Mouse (Mus musculus) c-Kit-positive CD71-positive TER-119-positive erythroid progenitor cells, embryonic 14.5 days (primary cell): Measurements from ENCODE around the gene Dnajb5.
"Not testable (repeated sequence)": the region's sequence is repeated elsewhere in the genome, so short reads cannot be mapped to it uniquely, and the experiment has no call there.

ENCODE experiments used
- DNase-seq: peaks from one replicate; pipeline ENCODE4 v3.0.0-alpha.2; 2013; ENCODE audit warnings: low spot score

Dnajb5 gene

GRCm38 (mm10) chr4:42972952-42973351 is 23.3 kb downstream of the Dnajb5 start:
- DNase-seq: no peak

- no peak for DNase-seq
Measured at GRCm38 (mm10) chr4:42973868-42974267, 24.3 kb downstream of the Dnajb5 start.

GRCm38 (mm10) chr4:42978062-42978461 is 28.4 kb downstream of the Dnajb5 start:
- DNase-seq: no peak

GRCm38 (mm10) chr4:42980467-42980866 is 30.9 kb downstream of the Dnajb5 start:
- DNase-seq: not testable (repeated sequence)

GRCm38 (mm10) chr4:42988296-42988695 is 38.7 kb downstream of the Dnajb5 start:
- DNase-seq: no peak

- DNase-seq: no peak
Measured at GRCm38 (mm10) chr4:42998022-42998421, 48.4 kb downstream of the Dnajb5 start.

- peak; percentile 73 for DNase-seq
Measured at GRCm38 (mm10) chr4:42999451-43000140, 50.0 kb downstream of the Dnajb5 start.

- DNase-seq: peak; percentile 99
Measured at GRCm38 (mm10) chr4:43000141-43000986, 50.8 kb downstream of the Dnajb5 start, which contains the start of gene Vcp. Gene Vcp (minus strand): TSS chr4:43000507.

GRCm38 (mm10) chr4:43001272-43001671 is 51.7 kb downstream of the Dnajb5 start:
- no peak for DNase-seq

GRCm38 (mm10) chr4:43002756-43003439 is 53.3 kb downstream of the Dnajb5 start:
- DNase-seq: no peak

- no peak for DNase-seq
Measured at GRCm38 (mm10) chr4:43004951-43005350, 55.3 kb downstream of the Dnajb5 start.

- peak; percentile 72 for DNase-seq
Measured at GRCm38 (mm10) chr4:43005765-43006164, 56.2 kb downstream of the Dnajb5 start.
